Mouse (Mus musculus): ENCODE measurements at regions not wholly inside any gene's neighbourhood (a gene's known extent, or its start where the extent isn't known, plus 50 kb on each side); places are given as distances from the start of the nearest gene placed in this dataset.

DNA sequence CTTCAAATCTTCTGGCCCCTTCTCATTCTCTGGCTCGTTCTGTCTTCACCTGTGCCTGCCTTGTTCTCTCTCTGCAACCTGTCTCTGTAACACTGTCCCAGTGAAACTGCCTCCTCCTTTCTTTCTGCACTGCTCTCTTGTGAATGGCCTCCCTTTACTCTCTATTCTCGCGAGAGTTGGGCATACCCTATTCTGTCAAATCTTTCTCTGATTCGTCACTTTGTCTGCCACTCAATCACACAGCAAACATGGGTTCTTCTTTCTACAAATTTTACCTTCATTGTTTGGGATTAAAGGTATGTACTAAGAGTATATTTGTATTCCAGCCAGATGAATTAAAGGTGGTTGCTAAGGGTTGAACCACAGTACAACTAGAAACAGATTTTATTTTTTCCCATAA, 54.6 kb upstream of the Slc6a6 start:
- 79% methylated on average over 4 of the region's 4 CpGs for WGBS
- Histone ChIP-seq H3K9me3 (replicated peaks; ENCODE audit: control insufficient read depth, low read length) (no peaks in the 10 kb centered on the region), H3K9ac (ENCODE audit: low read length) (no peak overlapping the region), H3K4me2 (ENCODE audit: low read depth, low read length) (no peak overlapping the region), H3K36me3 (ENCODE audit: control insufficient read depth, insufficient read depth, low read length) (no peaks in the 10 kb centered on the region), H3K4me1 (ENCODE audit: control insufficient read depth, insufficient read depth, low read length) (no peaks in the 10 kb centered on the region), H3K27ac (ENCODE audit: low read length) (no peak overlapping the region), H3K4me3 (replicated peaks; ENCODE audit: low read length) (no peak overlapping the region), H3K27me3 (ENCODE audit: control insufficient read depth, insufficient read depth, low read length) (no peaks in the 10 kb centered on the region)
- no peak for ATAC-seq (ENCODE audit: insufficient read depth, low FRiP score)

DNA sequence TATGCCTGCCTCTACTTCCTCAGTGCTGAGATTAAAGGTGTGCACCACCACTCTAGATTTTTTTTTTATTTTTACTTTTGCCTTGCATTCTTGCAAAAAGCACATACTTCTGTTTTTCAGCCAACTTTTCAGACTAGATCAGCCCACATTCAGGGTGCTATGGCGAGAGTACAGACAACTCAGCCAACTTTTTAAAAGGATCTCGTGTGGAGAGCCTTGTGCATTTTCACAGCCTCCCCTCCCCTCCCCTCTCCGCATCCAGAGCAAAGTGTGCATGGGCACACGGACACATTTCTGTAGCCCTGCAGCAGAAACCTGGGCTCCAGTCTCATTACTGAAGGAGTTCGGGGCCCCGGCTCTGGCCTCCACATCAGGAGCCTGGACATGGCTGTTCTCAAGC, 52.6 kb upstream of the Slc6a6 start:
- Histone ChIP-seq H3K9ac (ENCODE audit: low read length) (no peak overlapping the region), H3K36me3 (ENCODE audit: control insufficient read depth, insufficient read depth, low read length) (no peaks in the 10 kb centered on the region), H3K9me3 (replicated peaks; ENCODE audit: control insufficient read depth, low read length) (no peaks in the 10 kb centered on the region), H3K4me3 (replicated peaks; ENCODE audit: low read length) (no peak overlapping the region), H3K27ac (ENCODE audit: low read length) (no peak overlapping the region), H3K27me3 (ENCODE audit: control insufficient read depth, insufficient read depth, low read length) (no peaks in the 10 kb centered on the region), H3K4me2 (ENCODE audit: low read depth, low read length) (no peak overlapping the region), H3K4me1 (ENCODE audit: control insufficient read depth, insufficient read depth, low read length) (no peaks in the 10 kb centered on the region)
- no peak for ATAC-seq (ENCODE audit: insufficient read depth, low FRiP score)
- WGBS: 84% methylated on average over 6 of the region's 6 CpGs
